Mouse (Mus musculus): Measurements from ENCODE around the gene Yes1.

DNA sequence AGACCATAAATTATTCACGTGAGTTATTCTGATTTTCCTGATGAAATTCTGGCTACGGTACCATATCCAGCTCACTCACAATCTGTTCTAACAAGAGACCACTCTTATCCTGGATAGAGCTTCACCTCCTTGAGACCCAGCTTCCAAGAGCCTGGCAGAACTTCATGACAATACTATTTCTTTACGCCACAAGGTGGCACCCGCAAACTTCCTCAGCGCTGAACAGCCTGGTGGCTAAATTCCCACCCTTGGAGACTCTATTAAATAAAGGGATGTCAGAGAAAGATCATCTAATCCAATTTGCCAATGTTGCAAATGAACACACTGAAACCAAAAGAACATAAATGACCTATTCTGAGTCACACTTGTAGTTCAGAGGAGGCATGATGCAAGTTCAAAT is 22.8 kb upstream of the Yes1 start:
- TF ChIP-seq CTCF (IDR thresholded peaks at IDR 0.05; ENCODE audit: control insufficient read depth, insufficient read depth, insufficient read length) (peak; percentile 16), MAX (IDR thresholded peaks at IDR 0.05) (no peak), CEBPB (IDR thresholded peaks at IDR 0.05; ENCODE audit: low read depth) (no peak), USF1 (IDR thresholded peaks at IDR 0.05; ENCODE audit: low read depth) (no peak)

Data from C2C12 (cell line).